21 mouse cellular contexts compared by ENCODE assay signal in genomic region chr12:76500055-76500454, GRCm38 (mm10). TPM values are rescaled to one million over a fixed set of nuclear protein-coding genes. Genes with fewer than 3 reads are reported as not detected.
DNase-seq lines count a peak whose midpoint lies in the region; ATAC-seq and TF ChIP-seq lines count a peak whose summit lies in the region.
"Had no signal": no experiment of that assay in that cellular context is flagged by ENCODE, and none has a peak within 500 bp of the region (broad histone marks: within the 10 kb centered on the region; RNA-seq: fewer than 3 reads in every experiment).

No protein-coding gene starts in this region.

- H3K4me2 ChIP-seq in heart, embryonic 12.5 days: no peak overlapping the region
- H3K4me2 ChIP-seq in forebrain, embryonic 16.5 days (ENCODE audit: low read length): no peak overlapping the region
- no peak overlapping the region for H3K4me2 ChIP-seq in midbrain, embryonic 13.5 days (replicated peaks)

- H3K27me3 ChIP-seq in heart, embryonic 10.5 days (ENCODE audit: insufficient read depth, poor library complexity, severe bottlenecking): no peaks in the 10 kb centered on the region; the same call in 1 of the 2 replicates
- no peaks in the 10 kb centered on the region for H3K27me3 ChIP-seq in heart, embryonic 12.5 days (replicated peaks)
- H3K27me3 ChIP-seq in G1E (ENCODE audit: insufficient read depth, low read length) (peaks cover 17% of the 10 kb centered on the region), MEL (ENCODE audit: control insufficient read depth in 1 of 2, insufficient read depth in 2 of 2, low read length in 2 of 2) (no peaks in the 10 kb centered on the region)
- H3K27me3 ChIP-seq in forebrain, embryonic 16.5 days (replicated peaks; ENCODE audit: control insufficient read depth, insufficient read depth, low read length): no peaks in the 10 kb centered on the region
- H3K27me3 ChIP-seq in midbrain, embryonic 13.5 days: peaks cover 8% of the 10 kb centered on the region; the same call in 1 of the 2 replicates
- H3K27me3 ChIP-seq: Patski had no signal

- H3K79me2 ChIP-seq in MEL (ENCODE audit: control insufficient read depth, insufficient read depth, low read length, poor library complexity): no peaks in the 10 kb centered on the region

- no peak overlapping the region for H3K9ac ChIP-seq in heart, embryonic 12.5 days
- peak overlapping the region; percentile 50 for H3K9ac ChIP-seq in MEL (ENCODE audit: control insufficient read depth, low read depth, low read length, poor library complexity, severe bottlenecking)
- no peak overlapping the region for H3K9ac ChIP-seq in forebrain, embryonic 16.5 days (replicated peaks; ENCODE audit: low read depth, low read length)
- H3K9ac ChIP-seq in midbrain, embryonic 13.5 days (replicated peaks): no peak overlapping the region

- no peak for DNase-seq in heart, embryonic 10.5 days (ENCODE audit: low spot score)
- DNase-seq in G1E (ENCODE audit: low spot score) (peak; percentile 39), MEL (ENCODE audit: low read depth, low spot score) (no peak)
- DNase-seq: adrenal gland, adult 2 months; adrenal gland, adult 8-10 months; adrenal gland, postnatal 10 days; adrenal gland, postnatal 14 days; adrenal gland, postnatal 25 days; adrenal gland, postnatal 36 days; B cell, adult 2 months; cerebellum, adult 11 months; cerebellum, adult 11-12 months; cerebellum, adult 18-20 months; cerebellum, adult 2 months; cerebellum, adult 8-10 months had no signal

- no peak for ATAC-seq in heart, embryonic 12.5 days (ENCODE audit: insufficient number of reproducible peaks, low FRiP score)
- peak; percentile 52 for ATAC-seq in G1E (ENCODE audit: extremely low read depth, insufficient number of reproducible peaks, low FRiP score, poor library complexity, severe bottlenecking)
- ATAC-seq in forebrain, embryonic 16.5 days: no peak
- ATAC-seq in midbrain, embryonic 13.5 days: no peak
- ATAC-seq: activated CD4-positive, CD25-positive, alpha-beta regulatory T cell, adult 4 months; CD4-positive, CD25-positive, alpha-beta regulatory T cell, adult 4 months; Patski had no signal

- no peak overlapping the region for H3K4me3 ChIP-seq in heart, embryonic 10.5 days
- no peak overlapping the region for H3K4me3 ChIP-seq in heart, embryonic 12.5 days
- H3K4me3 ChIP-seq in G1E (ENCODE audit: low read depth, low read length) (no peak overlapping the region; the same call in 1 of the 2 replicates), MEL (ENCODE audit: control insufficient read depth in 1 of 2, insufficient read depth in 1 of 2, low read depth in 2 of 2, low read length in 2 of 2) (no peak overlapping the region)
- no peak overlapping the region for H3K4me3 ChIP-seq in forebrain, embryonic 16.5 days (replicated peaks; ENCODE audit: low read length)
- H3K4me3 ChIP-seq in midbrain, embryonic 13.5 days (replicated peaks): no peak overlapping the region

- no peak for TF ChIP-seq RAD21 in MEL (IDR thresholded peaks at IDR 0.05; ENCODE audit: low read depth, low read length)

- H3K4me1 ChIP-seq in heart, embryonic 10.5 days: peaks cover 26% of the 10 kb centered on the region
- peaks cover 20% of the 10 kb centered on the region for H3K4me1 ChIP-seq in heart, embryonic 12.5 days (replicated peaks)
- H3K4me1 ChIP-seq in G1E (ENCODE audit: insufficient read depth, low read depth, low read length) (peaks cover 66% of the 10 kb centered on the region), MEL (ENCODE audit: control insufficient read depth in 1 of 2, insufficient read depth in 2 of 2, low read length in 2 of 2) (peaks cover 6 to 46% of the 10 kb centered on the region in 2 experiments)
- H3K4me1 ChIP-seq in forebrain, embryonic 16.5 days (replicated peaks; ENCODE audit: control insufficient read depth, insufficient read depth, low read length): no peaks in the 10 kb centered on the region
- no peaks in the 10 kb centered on the region for H3K4me1 ChIP-seq in midbrain, embryonic 13.5 days (replicated peaks)

- TF ChIP-seq EP300 in MEL (IDR thresholded peaks at IDR 0.05; ENCODE audit: low read depth in 1 of 2, low read length in 2 of 2): peak; percentile 28; a peak in 2 of 4 replicates

- TF ChIP-seq CTCF in G1E (IDR thresholded peaks at IDR 0.05; ENCODE audit: low read depth, low read length): no peak
- TF ChIP-seq CTCF in MEL (IDR thresholded peaks at IDR 0.05 in 2 of 3, conservative IDR thresholded peaks at IDR 0.05 in 1 of 3; ENCODE audit: control insufficient read depth in 1 of 3, insufficient read depth in 1 of 3, low read depth in 2 of 3, low read length in 3 of 3, poor library complexity in 1 of 3, severe bottlenecking in 1 of 3): no peak

- H3K36me3 ChIP-seq in heart, embryonic 10.5 days: no peaks in the 10 kb centered on the region
- no peaks in the 10 kb centered on the region for H3K36me3 ChIP-seq in heart, embryonic 12.5 days
- no peaks in the 10 kb centered on the region for H3K36me3 ChIP-seq in G1E (replicated peaks)
- H3K36me3 ChIP-seq in MEL (ENCODE audit: control insufficient read depth in 1 of 2, insufficient read depth in 2 of 2, low read length in 2 of 2): peaks cover 0 to 33% of the 10 kb centered on the region in 2 experiments; a peak in 2 of 4 replicates
- no peaks in the 10 kb centered on the region for H3K36me3 ChIP-seq in forebrain, embryonic 16.5 days (ENCODE audit: control insufficient read depth, insufficient read depth)
- H3K36me3 ChIP-seq in midbrain, embryonic 13.5 days: no peaks in the 10 kb centered on the region

- H3K27ac ChIP-seq in heart, embryonic 10.5 days: 0 out of 2 replicates have a peak overlapping the region, but pooled peaks have one; percentile 16
- no peak overlapping the region for H3K27ac ChIP-seq in heart, embryonic 12.5 days (ENCODE audit: poor library complexity, severe bottlenecking)
- H3K27ac ChIP-seq in MEL (ENCODE audit: control insufficient read depth, low read depth, low read length): peak overlapping the region; percentile 100
- no peak overlapping the region for H3K27ac ChIP-seq in forebrain, embryonic 16.5 days (ENCODE audit: low read length)
- no peak overlapping the region for H3K27ac ChIP-seq in midbrain, embryonic 13.5 days

- no peak for TF ChIP-seq POLR2A in MEL (IDR thresholded peaks at IDR 0.05; ENCODE audit: control insufficient read depth in 1 of 2, insufficient read depth in 1 of 2, low read depth in 1 of 2, low read length in 2 of 2, poor library complexity in 1 of 2)

- 74% methylated on average over 6 of the region's 6 CpGs for WGBS in heart, embryonic 10.5 days
- WGBS in heart, embryonic 12.5 days: 72% methylated on average over 6 of the region's 6 CpGs
- 92% methylated on average over 6 of the region's 6 CpGs for WGBS in forebrain, embryonic 16.5 days
- 89% methylated on average over 6 of the region's 6 CpGs for WGBS in midbrain, embryonic 13.5 days

- H3K9me3 ChIP-seq in heart, embryonic 10.5 days: no peaks in the 10 kb centered on the region
- no peaks in the 10 kb centered on the region for H3K9me3 ChIP-seq in heart, embryonic 12.5 days (replicated peaks)
- H3K9me3 ChIP-seq in G1E (replicated peaks): no peaks in the 10 kb centered on the region
- no peaks in the 10 kb centered on the region for H3K9me3 ChIP-seq in MEL (replicated peaks; ENCODE audit: insufficient read depth, low read length)
- no peaks in the 10 kb centered on the region for H3K9me3 ChIP-seq in forebrain, embryonic 16.5 days (ENCODE audit: control insufficient read depth, low read length)
- H3K9me3 ChIP-seq in midbrain, embryonic 13.5 days: no peaks in the 10 kb centered on the region

TF ChIP-seq in MEL, 35 proteins besides CTCF, POLR2A, EP300 and RAD21:
- TF ChIP-seq GATA1 (IDR thresholded peaks at IDR 0.05; ENCODE audit: low read depth, low read length) (peak; percentile 77), ZC3H11A (IDR thresholded peaks at IDR 0.05; ENCODE audit: low read depth, low read length) (no peak), TCF12 (IDR thresholded peaks at IDR 0.05; ENCODE audit: low read depth, low read length) (0 out of 2 replicates have a peak, but pooled peaks have one; percentile 30), ETS1 (IDR thresholded peaks at IDR 0.05; ENCODE audit: low read depth, low read length) (0 out of 2 replicates have a peak, but pooled peaks have one; percentile 24), TBP (IDR thresholded peaks at IDR 0.05; ENCODE audit: low read depth, low read length) (0 out of 2 replicates have a peak, but pooled peaks have one; percentile 21)

RNA-seq across cellular contexts. Expression of gene Plekhg3, which starts 30.6 kb away (rescaled TPM):
- 5.1 and 5.3 TPM in 2 replicates for polyA plus RNA-seq in heart, embryonic 10.5 days (2016; fragmentation: Nextera tagmentation; extraction: Ambion mirVana)
- 8.2 and 10.3 TPM in 2 replicates for polyA plus RNA-seq in heart, embryonic 12.5 days (2016; fragmentation: Nextera tagmentation; extraction: Ambion mirVana)
- total RNA-seq in G1E (2014; fragmentation: Nextera tagmentation) (12.4 and 12.6 TPM in 2 replicates), G1E (2017) (16.7 and 17.8 TPM in 2 replicates), MEL (2012; rRNA removed) (0.92 and 1.9 TPM in 2 replicates)
- polyA plus RNA-seq in G1E (2012) (10.1 and 12.5 TPM in 2 replicates), MEL (2012; ENCODE audit: insufficient read depth in 1 of 2, insufficient read length in 2 of 2, low read depth in 1 of 2, low replicate concordance in 2 of 2, missing spikeins in 1 of 2) (1 to 10 TPM in 1 of 2 experiments, not detected in 1; 7.0 TPM)
- 1.0 and 1.3 TPM in 2 replicates for polyA plus RNA-seq in forebrain, embryonic 16.5 days (2015; fragmentation: Nextera tagmentation; extraction: Ambion mirVana)
- polyA plus RNA-seq in midbrain, embryonic 13.5 days (2015; fragmentation: Nextera tagmentation; extraction: Ambion mirVana): 0.78 and 1.4 TPM in 2 replicates

Comparison
In these comparisons a context has a peak if more than half of its experiments do, and no peak if none do; other contexts are left out.
1. H3K27ac ChIP-seq: peak in heart, embryonic 10.5 days (single experiment) and MEL (single experiment); none in heart, embryonic 12.5 days (single experiment), forebrain, embryonic 16.5 days (single experiment) and midbrain, embryonic 13.5 days (single experiment).